Mouse (Mus musculus): ENCODE results near the gene Prdx6.

- TF ChIP-seq CTCF (IDR thresholded peaks at IDR 0.05; ENCODE audit: borderline replicate concordance, extremely low read depth, insufficient read depth, insufficient read length) (no peak), POLR2A (IDR thresholded peaks at IDR 0.05; ENCODE audit: borderline replicate concordance, extremely low read depth, insufficient read depth, insufficient read length, poor library complexity, severe bottlenecking) (no peak)
Measured at GRCm38 (mm10) chr1:161251417-161252265, 622 bp upstream of the Prdx6 start.

Measured in brain, embryonic 14.5 days (tissue).